Mouse (Mus musculus) CH12.LX (cell line): Measurements from ENCODE around the gene Zp3. TPM values are rescaled to one million over a fixed set of nuclear protein-coding genes. Genes with fewer than 3 reads are reported as not detected.

Experiments used
- DNase-seq: peaks from one replicate; pipeline ENCODE4 v3.0.0-alpha.2; 2013; ENCODE audit errors: extremely low read depth
- H3K27ac ChIP-seq: 2 replicates; pipeline ENCODE4 v1.5.1; 2012; ENCODE audit warnings: low read depth, mild to moderate bottlenecking, control low read depth, moderate library complexity; ENCODE audit not compliant: insufficient read depth
- H3K27me3 ChIP-seq: replicated peaks from 2 replicates; pipeline ENCODE3; 2012; ENCODE audit warnings: inconsistent platforms
- H3K36me3 ChIP-seq, 2 experiments: replicated peaks in 1 of 2; 2 replicates each; pipeline versions ENCODE3 to v1.6.1; 2012; ENCODE audit warnings: inconsistent platforms in 1 of 2, low read length in 1 of 2, mild to moderate bottlenecking in 1 of 2, mixed read lengths in 1 of 2, moderate library complexity in 1 of 2; ENCODE audit not compliant: control insufficient read depth in 1 of 2, insufficient read depth in 1 of 2
- H3K4me1 ChIP-seq, 2 experiments: 2 replicates each; pipeline ENCODE4 v1.6.1; 2012; ENCODE audit warnings: inconsistent platforms in 1 of 2, moderate library complexity in 1 of 2; ENCODE audit not compliant: insufficient read depth in 2 of 2, control insufficient read depth in 1 of 2
- H3K4me2 ChIP-seq: 2 replicates; pipeline ENCODE4 v1.6.1; 2012; ENCODE audit warnings: low read depth, mild to moderate bottlenecking, control low read depth; ENCODE audit not compliant: poor library complexity, insufficient read depth, severe bottlenecking
- H3K4me3 ChIP-seq, 3 experiments: fragments of 150-350 bp in 1 of 3; sonication (generic) in 1 of 3; replicated peaks in 1 of 3; 2 replicates each; pipeline versions ENCODE3 to v1.5.1; 2011 to 2012; ENCODE audit warnings: low read depth in 2 of 3, low read length in 2 of 3, mild to moderate bottlenecking in 2 of 3, moderate library complexity in 2 of 3, control low read depth in 1 of 3, improper control_type of control experiment in 1 of 3, inconsistent platforms in 1 of 3, mixed read lengths in 1 of 3; ENCODE audit not compliant: poor library complexity in 1 of 3
- H3K79me2 ChIP-seq: replicated peaks from 2 replicates; pipeline ENCODE4 v1.6.1; 2012; ENCODE audit warnings: mild to moderate bottlenecking, moderate library complexity; ENCODE audit not compliant: control insufficient read depth, poor library complexity, insufficient read depth, severe bottlenecking; ENCODE audit errors: extremely low read depth
- H3K9ac ChIP-seq: 2 replicates; pipeline ENCODE4 v1.6.1; 2012; ENCODE audit warnings: low read depth, mild to moderate bottlenecking, control low read depth, moderate library complexity; ENCODE audit not compliant: insufficient read depth
- H3K9me3 ChIP-seq: replicated peaks from 2 replicates; pipeline ENCODE3; 2012; ENCODE audit warnings: low read length, inconsistent platforms, mixed read lengths
- CHD2 ChIP-seq: IDR thresholded peaks from 2 replicates; pipeline ENCODE4 v1.6.1; 2011; ENCODE audit warnings: low read length, improper control_type of control experiment
- CTCF ChIP-seq, 2 experiments: IDR thresholded peaks in 1 of 2; conservative IDR thresholded peaks in 1 of 2; 2 replicates each; pipeline ENCODE4 v1.5.1; 2011 to 2012; ENCODE audit warnings: low read depth in 2 of 2, low read length in 2 of 2, improper control_type of control experiment in 1 of 2, inconsistent platforms in 1 of 2, mild to moderate bottlenecking in 1 of 2, moderate library complexity in 1 of 2
- E2F4 ChIP-seq: IDR thresholded peaks from 2 replicates; pipeline ENCODE4 v1.6.1; 2011; ENCODE audit warnings: low read depth, low read length, improper control_type of control experiment; ENCODE audit not compliant: insufficient replicate concordance
- ELF1 ChIP-seq: IDR thresholded peaks from 2 replicates; pipeline ENCODE4 v1.6.1; 2014; ENCODE audit warnings: low read depth, mild to moderate bottlenecking, inconsistent platforms, low read length, improper control_type of control experiment
- EP300 ChIP-seq: IDR thresholded peaks from 2 replicates; pipeline ENCODE4 v1.6.1; 2011; ENCODE audit warnings: low read length, improper control_type of control experiment
- ETS1 ChIP-seq: conservative IDR thresholded peaks from 2 replicates; pipeline ENCODE4 v1.6.1; 2012; ENCODE audit warnings: low read depth, mild to moderate bottlenecking, inconsistent platforms, low read length, improper control_type of control experiment, moderate library complexity
- GABPA ChIP-seq: IDR thresholded peaks from 2 replicates; pipeline ENCODE4 v1.6.1; 2012; ENCODE audit warnings: low read depth, low read length, improper control_type of control experiment, inconsistent platforms; ENCODE audit not compliant: insufficient replicate concordance
- HCFC1 ChIP-seq: IDR thresholded peaks from 2 replicates; pipeline ENCODE4 v1.6.1; 2012; ENCODE audit warnings: low read depth, mild to moderate bottlenecking, inconsistent platforms, low read length, improper control_type of control experiment
- IRF4 ChIP-seq: IDR thresholded peaks from 2 replicates; pipeline ENCODE4 v1.6.1; 2014; ENCODE audit warnings: low read depth, mild to moderate bottlenecking, inconsistent platforms, low read length, improper control_type of control experiment
- JUN ChIP-seq: IDR thresholded peaks from 2 replicates; pipeline ENCODE4 v1.6.1; 2011; ENCODE audit warnings: low read depth, mild to moderate bottlenecking, low read length, improper control_type of control experiment, moderate library complexity; ENCODE audit not compliant: insufficient read depth
- JUND ChIP-seq: conservative IDR thresholded peaks from 2 replicates; pipeline ENCODE4 v1.6.1; 2011; ENCODE audit warnings: low read depth, low read length, improper control_type of control experiment
- KAT2A ChIP-seq: IDR thresholded peaks from 2 replicates; pipeline ENCODE4 v1.6.1; 2012; ENCODE audit warnings: low read length, improper control_type of control experiment, inconsistent platforms; ENCODE audit not compliant: insufficient replicate concordance
- MAX ChIP-seq: IDR thresholded peaks from 2 replicates; pipeline ENCODE4 v1.6.1; 2011; ENCODE audit warnings: low read length, improper control_type of control experiment
- MEF2A ChIP-seq: IDR thresholded peaks from 2 replicates; pipeline ENCODE4 v1.6.1; 2014; ENCODE audit warnings: low read depth, mild to moderate bottlenecking, inconsistent platforms, low read length, improper control_type of control experiment, borderline replicate concordance
- MXI1 ChIP-seq: IDR thresholded peaks from 2 replicates; pipeline ENCODE4 v1.6.1; 2011; ENCODE audit warnings: mild to moderate bottlenecking, low read depth, low read length, improper control_type of control experiment
- NELFE ChIP-seq: IDR thresholded peaks from 2 replicates; pipeline ENCODE4 v1.6.1; 2011; ENCODE audit warnings: low read depth, low read length, improper control_type of control experiment
- NRF1 ChIP-seq: IDR thresholded peaks from 2 replicates; pipeline ENCODE4 v1.6.1; 2014; ENCODE audit warnings: low read depth, mild to moderate bottlenecking, inconsistent platforms, low read length, improper control_type of control experiment, moderate library complexity
- PAX5 ChIP-seq: IDR thresholded peaks from 2 replicates; pipeline ENCODE4 v1.6.1; 2012; ENCODE audit warnings: low read length, inconsistent platforms, mixed read lengths
- POLR2A ChIP-seq: IDR thresholded peaks from 2 replicates; pipeline ENCODE4 v1.6.1; 2011; ENCODE audit warnings: low read depth, mild to moderate bottlenecking, improper control_type of control experiment, low read length
- POLR2AphosphoS2 ChIP-seq: IDR thresholded peaks from 2 replicates; pipeline ENCODE4 v1.6.1; 2011; ENCODE audit warnings: low read depth, low read length, improper control_type of control experiment
- RAD21 ChIP-seq: IDR thresholded peaks from 2 replicates; pipeline ENCODE4 v1.6.1; 2011; ENCODE audit warnings: low read depth, mild to moderate bottlenecking, low read length, improper control_type of control experiment, moderate library complexity
- SIN3A ChIP-seq: IDR thresholded peaks from 2 replicates; pipeline ENCODE4 v1.6.1; 2012; ENCODE audit warnings: low read length, improper control_type of control experiment, inconsistent platforms
- TBP ChIP-seq: conservative IDR thresholded peaks from 2 replicates; pipeline ENCODE4 v1.6.1; 2011; ENCODE audit warnings: low read depth, low read length, improper control_type of control experiment
- TCF12 ChIP-seq: IDR thresholded peaks from 2 replicates; pipeline ENCODE4 v1.6.1; 2014; ENCODE audit warnings: low read depth, mild to moderate bottlenecking, inconsistent platforms, low read length, improper control_type of control experiment
- UBTF ChIP-seq: IDR thresholded peaks from 2 replicates; pipeline ENCODE4 v1.6.1; 2012; ENCODE audit warnings: low read depth, mild to moderate bottlenecking, inconsistent platforms, low read length, improper control_type of control experiment, moderate library complexity
- USF1 ChIP-seq: IDR thresholded peaks from 2 replicates; pipeline ENCODE4 v1.6.1; 2014; ENCODE audit warnings: low read depth, mild to moderate bottlenecking, inconsistent platforms, low read length, improper control_type of control experiment
- USF2 ChIP-seq: conservative IDR thresholded peaks from 2 replicates; pipeline ENCODE4 v1.6.1; 2011; ENCODE audit warnings: low read depth, low read length, improper control_type of control experiment
- ZC3H11A ChIP-seq: IDR thresholded peaks from 2 replicates; pipeline ENCODE4 v1.6.1; 2012; ENCODE audit warnings: low read depth, mild to moderate bottlenecking, inconsistent platforms, low read length, improper control_type of control experiment
- ZKSCAN1 ChIP-seq: IDR thresholded peaks from 2 replicates; pipeline ENCODE4 v1.6.1; 2012; ENCODE audit warnings: low read depth, inconsistent platforms, low read length, improper control_type of control experiment, borderline replicate concordance
- ZMIZ1 ChIP-seq: IDR thresholded peaks from 2 replicates; pipeline ENCODE4 v1.6.1; 2012; ENCODE audit warnings: low read depth, mild to moderate bottlenecking, inconsistent platforms, low read length, improper control_type of control experiment
- dilution Hi-C: fragments of 300-500 bp; cut with MboI; formaldehyde crosslinking; loops from 2 replicates; pipeline ENCODE4 v1.14.3; 2020; ENCODE audit warnings: low sequenced_read_pairs; ENCODE audit not compliant: extremely low pct_unique_long_range_greater_than_20kb, extremely low pct_ligation_motif_present
- in situ Hi-C: fragments of 300-500 bp; cut with MboI; formaldehyde crosslinking; loops from 3 replicates; pipeline ENCODE4 v1.14.3; 2019; ENCODE audit warnings: low sequenced_read_pairs, low pct_ligation_motif_present, low pct_unique_long_range_greater_than_20kb, mixed read lengths
- polyA plus RNA-seq: library from polyadenylated mRNA; unstranded; fragments of >175 nt; gene quantifications from 2 replicates; pipeline ENCODE4 v1.2.1, GENCODE M21; 2012; ENCODE audit warnings: low read depth; ENCODE audit not compliant: insufficient read length
- total RNA-seq, 2 experiments: library from RNA; depleted of rRNA; stranded (reverse); fragments of 300-350 nt in 1 of 2; fragments of >200 nt in 1 of 2; gene quantifications; 2 replicates each; pipeline ENCODE4 v1.2.3; 2012 to 2014

Gene Zp3
- total and polyA plus RNA-seq, 3 experiments: 0.13 TPM; not detected in 2

DNA sequence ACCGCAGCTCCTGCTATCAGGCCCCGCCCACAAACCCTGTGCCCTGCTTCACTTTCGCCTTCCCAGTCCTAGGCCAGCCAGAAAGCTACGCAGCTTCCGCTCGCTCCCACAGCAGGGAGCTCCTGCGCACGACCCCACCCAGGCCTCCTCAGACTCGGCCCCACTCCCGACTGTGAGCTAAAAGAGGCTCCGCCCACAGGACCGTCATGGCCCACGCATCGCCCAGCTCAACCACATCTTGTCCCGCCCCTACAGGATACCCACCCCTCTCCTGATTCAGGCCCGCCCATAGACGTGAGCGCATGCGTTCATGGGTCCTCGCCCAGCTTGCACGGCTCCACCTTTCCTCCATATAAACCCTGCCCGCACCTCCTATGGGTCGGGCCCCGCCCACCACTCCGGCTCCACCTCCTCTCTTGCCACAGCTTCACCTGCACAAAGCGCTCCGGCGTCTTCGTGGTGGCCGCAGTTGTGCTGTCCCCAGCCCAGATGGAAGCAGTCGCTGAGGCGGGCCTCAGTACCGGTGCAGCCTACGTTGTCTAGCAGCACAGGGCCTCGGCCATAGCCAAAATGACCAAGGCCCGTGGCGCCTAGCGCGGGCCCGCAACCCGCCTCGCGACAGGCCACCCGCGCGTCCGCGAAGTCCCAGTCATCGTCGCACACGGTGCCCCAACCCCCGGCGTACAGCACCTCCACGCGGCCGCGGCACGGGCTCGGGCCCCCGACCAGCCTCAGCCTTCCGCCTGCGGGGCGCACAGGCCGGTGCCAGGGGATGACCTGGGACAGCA, 17.2 kb upstream of the Zp3 start:
- H3K4me2 ChIP-seq: peak overlapping the region; percentile 55
- DNase-seq: peak; percentile 99
- in situ Hi-C loops: loop anchor here (5.0 kb wide), 1 partner anchor 55 kb away; no protein-coding TSS in a partner anchor
- peaks cover 10% of the 10 kb centered on the region for H3K27me3 ChIP-seq
- H3K9ac ChIP-seq: peak overlapping the region; percentile 39
- peak; percentile 79 for TF ChIP-seq MXI1
- no peak for TF ChIP-seq CHD2
- TF ChIP-seq ELF1: peak; percentile 70
- TF ChIP-seq GABPA: no peak
- no peak for TF ChIP-seq KAT2A
- peak; percentile 36; the same call in 1 of the 2 replicates for TF ChIP-seq UBTF
- TF ChIP-seq E2F4: no peak
- TF ChIP-seq HCFC1: peak; percentile 51
- TF ChIP-seq EP300: no peak
- TF ChIP-seq ZKSCAN1: no peak
- TF ChIP-seq CTCF (conservative IDR thresholded peaks at IDR 0.05 in 1 of 2, IDR thresholded peaks at IDR 0.05 in 1 of 2; ENCODE audit: low read depth in 2 of 2, low read length in 2 of 2): peak in 1 of 2 experiments; percentile 16; a peak in 2 of 4 replicates
- TF ChIP-seq USF2: no peak
- TF ChIP-seq MAX: 0 out of 2 replicates have a peak, but pooled peaks have one; percentile 37
- TF ChIP-seq JUN: no peak
- 0 out of 2 replicates have a peak, but pooled peaks have one; percentile 32 for TF ChIP-seq POLR2AphosphoS2
- peak; percentile 77 for TF ChIP-seq TCF12
- TF ChIP-seq NRF1: peak; percentile 78
- no peak; the same call in 1 of the 2 replicates for TF ChIP-seq IRF4
- no peak for TF ChIP-seq USF1
- no peak for TF ChIP-seq JUND
- TF ChIP-seq PAX5: no peak
- no peak; the same call in 1 of the 2 replicates for TF ChIP-seq RAD21
- peak; percentile 85 for TF ChIP-seq ZMIZ1
- TF ChIP-seq MEF2A: no peak
- TF ChIP-seq TBP: 0 out of 2 replicates have a peak, but pooled peaks have one; percentile 45
- peak; percentile 82 for TF ChIP-seq POLR2A
- TF ChIP-seq ETS1: no peak
- no peak for TF ChIP-seq ZC3H11A
- peak; percentile 78 for TF ChIP-seq NELFE
- TF ChIP-seq SIN3A: peak; percentile 48
- TF ChIP-seq, all 38 proteins: peak for 14
- Histone ChIP-seq H3K9me3 (no peaks in the 10 kb centered on the region), H3K4me1 (peaks cover 16 to 34% of the 10 kb centered on the region in 2 experiments), H3K79me2 (no peaks in the 10 kb centered on the region), H3K27ac (peak overlapping the region; percentile 67), H3K4me3 (peak overlapping the region; percentile 28 to 68 (median 52)), H3K36me3 (peaks cover 0 to 7% of the 10 kb centered on the region in 2 experiments)
- dilution Hi-C loops: no loop called here
